Mouse (Mus musculus): Measurements from ENCODE around the gene Xylb. TPM values are rescaled to one million over a fixed set of nuclear protein-coding genes. Genes with fewer than 3 reads are reported as not detected.
A peak's percentile ranks its signal among the peaks of the same experiment; 100 is the strongest.

Xylb gene
- total and polyA plus RNA-seq, 2 experiments from 2014 or later = 0.04 to 0.46 TPM

- ATAC-seq (ENCODE audit: insufficient read depth, low read depth) = no peak
- Histone ChIP-seq H3K9me3 (replicated peaks; ENCODE audit: control insufficient read depth, low read length) (no peaks in the 10 kb centered on the region), H3K27me3 (ENCODE audit: control insufficient read depth, insufficient read depth, low read length) (no peaks in the 10 kb centered on the region), H3K4me3 (ENCODE audit: low read depth, low read length) (no peak overlapping the region), H3K4me2 (ENCODE audit: low read depth, low read length) (no peak overlapping the region), H3K4me1 (ENCODE audit: control insufficient read depth, insufficient read depth) (0 out of 2 replicates have a peak, but pooled peaks cover 3% of the 10 kb centered on the region), H3K27ac (ENCODE audit: low read depth) (no peak overlapping the region), H3K9ac (replicated peaks; ENCODE audit: low read depth, low read length) (no peak overlapping the region), H3K36me3 (replicated peaks; ENCODE audit: control insufficient read depth, insufficient read depth, low read length) (no peaks in the 10 kb centered on the region)
- 32% methylated on average over 3 of the region's 3 CpGs for WGBS
- peak; percentile 15 for DNase-seq (ENCODE audit: low spot score)
- no peak for TF ChIP-seq CTCF (IDR thresholded peaks at IDR 0.05; ENCODE audit: low read depth)
- no peak for TF ChIP-seq EP300 (IDR thresholded peaks at IDR 0.05; ENCODE audit: low read depth)
These were observed 28.7 kb upstream of the Xylb start for GRCm38 (mm10) chr9:119328488-119328887.

GRCm38 (mm10) chr9:119330186-119330963 lies 26.8 kb upstream of the Xylb start:
- Histone ChIP-seq H3K9ac (replicated peaks; ENCODE audit: low read depth, low read length) (no peak overlapping the region), H3K27me3 (ENCODE audit: control insufficient read depth, insufficient read depth, low read length) (no peaks in the 10 kb centered on the region), H3K36me3 (replicated peaks; ENCODE audit: control insufficient read depth, insufficient read depth, low read length) (no peaks in the 10 kb centered on the region), H3K4me3 (ENCODE audit: low read depth, low read length) (no peak overlapping the region), H3K4me1 (ENCODE audit: control insufficient read depth, insufficient read depth) (peaks cover 7% of the 10 kb centered on the region; the same call in 1 of the 2 replicates), H3K27ac (ENCODE audit: low read depth) (no peak overlapping the region), H3K4me2 (ENCODE audit: low read depth, low read length) (no peak overlapping the region), H3K9me3 (replicated peaks; ENCODE audit: control insufficient read depth, low read length) (no peaks in the 10 kb centered on the region)
- 75% methylated on average over 15 of the region's 15 CpGs for WGBS
- ATAC-seq (ENCODE audit: insufficient read depth, low read depth) (no peak), DNase-seq (ENCODE audit: low spot score) (no peak)
- TF ChIP-seq EP300 (IDR thresholded peaks at IDR 0.05; ENCODE audit: low read depth) = no peak

GRCm38 (mm10) chr9:119334324-119334723 lies 22.9 kb upstream of the Xylb start:
- H3K27ac ChIP-seq (ENCODE audit: low read depth) = peak overlapping the region; percentile 69

GRCm38 (mm10) chr9:119334834-119335233 lies 22.3 kb upstream of the Xylb start:
- peaks cover 12% of the 10 kb centered on the region; the same call in 1 of the 2 replicates for H3K4me1 ChIP-seq (ENCODE audit: control insufficient read depth, insufficient read depth)
- no peaks in the 10 kb centered on the region for H3K27me3 ChIP-seq (ENCODE audit: control insufficient read depth, insufficient read depth, low read length)
- H3K36me3 ChIP-seq (replicated peaks; ENCODE audit: control insufficient read depth, insufficient read depth, low read length) = peaks cover 15% of the 10 kb centered on the region
- H3K4me3 ChIP-seq (ENCODE audit: low read depth, low read length) = no peak overlapping the region
- ATAC-seq (ENCODE audit: insufficient read depth, low read depth) (no peak), DNase-seq (ENCODE audit: low spot score) (no peak)
- H3K9me3 ChIP-seq (replicated peaks; ENCODE audit: control insufficient read depth, low read length) = no peaks in the 10 kb centered on the region
- peak overlapping the region; percentile 3; the same call in 1 of the 2 replicates for H3K4me2 ChIP-seq (ENCODE audit: low read depth, low read length)
- 77% methylated on average over 2 of the region's 2 CpGs for WGBS
- peak overlapping the region; percentile 69 for H3K27ac ChIP-seq (ENCODE audit: low read depth)
- no peak overlapping the region for H3K9ac ChIP-seq (replicated peaks; ENCODE audit: low read depth, low read length)
- no peak for TF ChIP-seq EP300 (IDR thresholded peaks at IDR 0.05; ENCODE audit: low read depth)
- TF ChIP-seq CTCF (IDR thresholded peaks at IDR 0.05; ENCODE audit: low read depth) = no peak

More at GRCm38 (mm10) chr9:119334324-119334723, 22.9 kb upstream of the Xylb start:
- Histone ChIP-seq H3K4me3 (ENCODE audit: low read depth, low read length) (no peak overlapping the region), H3K36me3 (replicated peaks; ENCODE audit: control insufficient read depth, insufficient read depth, low read length) (peaks cover 15% of the 10 kb centered on the region), H3K27me3 (ENCODE audit: control insufficient read depth, insufficient read depth, low read length) (no peaks in the 10 kb centered on the region), H3K4me1 (ENCODE audit: control insufficient read depth, insufficient read depth) (peaks cover 11% of the 10 kb centered on the region; the same call in 1 of the 2 replicates), H3K9me3 (replicated peaks; ENCODE audit: control insufficient read depth, low read length) (no peaks in the 10 kb centered on the region), H3K9ac (replicated peaks; ENCODE audit: low read depth, low read length) (no peak overlapping the region), H3K4me2 (ENCODE audit: low read depth, low read length) (peak overlapping the region; percentile 3; the same call in 1 of the 2 replicates)
- WGBS = 17% methylated on average over 10 of the region's 10 CpGs
- no peak for TF ChIP-seq EP300 (IDR thresholded peaks at IDR 0.05; ENCODE audit: low read depth)
- TF ChIP-seq CTCF (IDR thresholded peaks at IDR 0.05; ENCODE audit: low read depth) = 0 out of 2 replicates have a peak, but pooled peaks have one; percentile 10
- ATAC-seq (ENCODE audit: insufficient read depth, low read depth) (no peak; the same call in 1 of the 2 replicates), DNase-seq (ENCODE audit: low spot score) (peak; percentile 64)

GRCm38 (mm10) chr9:119335571-119335970 lies 21.6 kb upstream of the Xylb start:
- TF ChIP-seq CTCF (IDR thresholded peaks at IDR 0.05; ENCODE audit: low read depth) = no peak
- TF ChIP-seq EP300 (IDR thresholded peaks at IDR 0.05; ENCODE audit: low read depth) = no peak
- H3K27ac ChIP-seq (ENCODE audit: low read depth) = no peak overlapping the region
- peaks cover 15% of the 10 kb centered on the region for H3K36me3 ChIP-seq (replicated peaks; ENCODE audit: control insufficient read depth, insufficient read depth, low read length)
- DNase-seq (ENCODE audit: low spot score) (no peak), ATAC-seq (ENCODE audit: insufficient read depth, low read depth) (no peak)
- WGBS = 74% methylated on average over 4 of the region's 4 CpGs
- H3K4me3 ChIP-seq (ENCODE audit: low read depth, low read length) = no peak overlapping the region
- no peaks in the 10 kb centered on the region for H3K27me3 ChIP-seq (ENCODE audit: control insufficient read depth, insufficient read depth, low read length)
- peaks cover 15% of the 10 kb centered on the region; the same call in 1 of the 2 replicates for H3K4me1 ChIP-seq (ENCODE audit: control insufficient read depth, insufficient read depth)
- H3K4me2 ChIP-seq (ENCODE audit: low read depth, low read length) = no peak overlapping the region
- no peak overlapping the region for H3K9ac ChIP-seq (replicated peaks; ENCODE audit: low read depth, low read length)
- no peaks in the 10 kb centered on the region for H3K9me3 ChIP-seq (replicated peaks; ENCODE audit: control insufficient read depth, low read length)

All from heart, postnatal 0 days (tissue).